Mouse (Mus musculus): ENCODE data around the gene Lbhd2.

DNA sequence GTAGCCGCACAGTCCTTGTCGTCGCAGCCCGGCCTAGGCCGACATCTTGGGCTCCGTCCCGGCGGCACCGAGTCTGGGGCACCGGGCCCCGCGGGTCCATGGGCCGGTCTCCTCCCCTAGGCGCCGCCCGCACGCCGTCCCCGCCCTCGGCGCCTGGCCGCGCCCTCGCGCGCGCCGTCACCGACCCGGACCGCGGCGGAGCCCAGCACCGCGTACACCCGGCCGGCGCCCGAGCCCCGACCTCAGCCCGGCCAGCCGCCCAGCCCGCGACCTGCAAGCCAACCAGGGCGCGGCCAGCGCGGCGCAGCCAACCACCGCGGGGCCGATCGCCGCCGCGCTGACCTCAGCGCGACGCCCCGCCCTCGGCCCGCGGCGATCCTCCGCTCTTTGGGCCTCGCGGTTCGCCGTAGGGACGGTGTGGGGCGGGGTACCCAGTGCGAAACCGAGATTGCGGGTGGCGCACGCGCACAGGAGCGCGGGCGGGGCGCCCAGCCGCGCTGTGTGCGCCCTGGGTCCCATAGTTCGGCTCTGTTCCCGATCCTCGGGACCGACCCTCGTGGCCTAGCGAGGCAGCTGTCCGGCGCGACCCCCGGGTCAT, 29.1 kb upstream of the Lbhd2 start, which contains the start of gene Cdc42bpb:
- TF ChIP-seq CTCF (IDR thresholded peaks at IDR 0.05; ENCODE audit: borderline replicate concordance, extremely low read depth, insufficient read depth, insufficient read length) (no peak), POLR2A (IDR thresholded peaks at IDR 0.05; ENCODE audit: borderline replicate concordance, extremely low read depth, insufficient read depth, insufficient read length, poor library complexity, severe bottlenecking) (peak; percentile 99)
